Mouse (Mus musculus) ES-E14 (cell line): ENCODE measurements around the gene Zfp451.

ENCODE experiments used
- MAFK ChIP-seq: IDR thresholded peaks from 2 replicates; pipeline ENCODE4 v1.6.1; 2014; ENCODE audit warnings: mild to moderate bottlenecking, low read depth, low read length, inconsistent platforms; ENCODE audit not compliant: insufficient read depth
- ZC3H11A ChIP-seq: IDR thresholded peaks from 2 replicates; pipeline ENCODE4 v1.6.1; 2012; ENCODE audit warnings: low read depth, mild to moderate bottlenecking, inconsistent platforms, low read length, borderline replicate concordance

DNA sequence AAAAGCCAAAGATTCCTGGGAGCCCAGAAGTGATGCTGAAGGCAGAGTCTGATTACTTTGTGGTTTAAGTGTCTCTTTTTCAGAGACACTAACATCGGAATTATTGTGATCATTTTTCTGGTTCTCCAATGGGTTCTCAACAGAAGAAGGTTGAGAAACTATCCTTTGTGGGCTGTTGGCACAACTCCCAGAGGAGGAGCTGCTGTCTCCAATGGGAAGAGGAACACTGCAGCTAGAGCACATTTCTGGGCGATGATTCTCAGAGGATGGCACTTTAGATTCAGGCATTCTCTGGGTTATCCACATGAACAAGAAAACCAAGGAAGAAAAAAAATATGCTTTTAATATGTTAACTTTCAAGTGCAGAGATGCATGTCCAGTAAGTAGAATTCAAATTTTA is 11.1 kb downstream of the Zfp451 start:
- TF ChIP-seq ZC3H11A (no peak), MAFK (no peak)
